Mouse (Mus musculus) lung, postnatal 0 days (tissue): ENCODE results near the gene Hist1h4i. TPM values are rescaled to one million over a fixed set of nuclear protein-coding genes. Genes with fewer than 3 reads are reported as not detected.

ENCODE experiments used
- ATAC-seq: fragments of 200-750 bp; cut with Nextera tagmentation; 2 replicates; pipeline ENCODE4 v1.8.0; 2017; ENCODE audit warnings: moderate library complexity
- DNase-seq: peaks from one replicate; pipeline ENCODE4 v3.0.0-alpha.2; 2016; ENCODE audit warnings: low spot score
- H3K27ac ChIP-seq: fragments of 300-500 bp; sonication (generic); 2 replicates; pipeline ENCODE4 v1.5.1; 2014; ENCODE audit warnings: antibody characterized with exemption, mild to moderate bottlenecking, low read length, mixed read lengths
- H3K27me3 ChIP-seq: fragments of 300-500 bp; sonication (generic); replicated peaks from 2 replicates; pipeline ENCODE4 v1.6.1; 2014; ENCODE audit warnings: low read length, mixed read lengths; ENCODE audit not compliant: insufficient read depth
- H3K36me3 ChIP-seq: fragments of 300-500 bp; sonication (generic); 2 replicates; pipeline ENCODE4 v1.6.1; 2014; ENCODE audit warnings: low read length, mixed read lengths; ENCODE audit not compliant: insufficient read depth
- H3K4me1 ChIP-seq: fragments of 300-500 bp; sonication (generic); 2 replicates; pipeline ENCODE4 v1.6.1; 2014; ENCODE audit warnings: antibody characterized with exemption, low read depth, low read length, mixed read lengths; ENCODE audit not compliant: insufficient read depth
- H3K4me2 ChIP-seq: fragments of 300-500 bp; sonication (generic); replicated peaks from 2 replicates; pipeline ENCODE4 v1.6.1; 2014; ENCODE audit warnings: low read depth, mild to moderate bottlenecking, low read length, moderate library complexity, mixed read lengths
- H3K4me3 ChIP-seq: fragments of 300-500 bp; sonication (generic); 2 replicates; pipeline ENCODE4 v1.5.1; 2014; ENCODE audit warnings: low read depth, low read length
- H3K9ac ChIP-seq: fragments of 300-500 bp; sonication (generic); replicated peaks from 2 replicates; pipeline ENCODE4 v1.6.1; 2014; ENCODE audit warnings: low read depth, mild to moderate bottlenecking
- H3K9me3 ChIP-seq: fragments of 300-500 bp; sonication (generic); 2 replicates; pipeline ENCODE4 v1.6.1; 2016; ENCODE audit warnings: low read length, mixed read lengths
- CTCF ChIP-seq: IDR thresholded peaks from 2 replicates; pipeline ENCODE4 v1.5.1; 2016; ENCODE audit warnings: antibody characterized with exemption, mild to moderate bottlenecking
- EP300 ChIP-seq: IDR thresholded peaks from 2 replicates; pipeline ENCODE4 v1.6.1; 2016; ENCODE audit warnings: antibody characterized with exemption, mild to moderate bottlenecking, control low read depth
- WGBS: fragments of 180-500 bp; shearing (Covaris S2); extraction: QIAGEN DNeasy Blood & Tissue Kit; methylation state at CpG from one replicate; pipeline ENCODE4 v1.1.7; 2014; 5-methylcytosine and 5-hydroxymethylcytosine counted together
- polyA plus RNA-seq: library from polyadenylated mRNA; unstranded; fragments of >200 nt; fragmentation: Nextera tagmentation; extraction: Ambion mirVana; gene quantifications from 2 replicates; pipeline ENCODE4 v1.2.1, GENCODE M21; 2015

The Hist1h4i gene
- polyA plus RNA-seq, 1 experiment from 2014 or later, result 4.6 TPM

DNA sequence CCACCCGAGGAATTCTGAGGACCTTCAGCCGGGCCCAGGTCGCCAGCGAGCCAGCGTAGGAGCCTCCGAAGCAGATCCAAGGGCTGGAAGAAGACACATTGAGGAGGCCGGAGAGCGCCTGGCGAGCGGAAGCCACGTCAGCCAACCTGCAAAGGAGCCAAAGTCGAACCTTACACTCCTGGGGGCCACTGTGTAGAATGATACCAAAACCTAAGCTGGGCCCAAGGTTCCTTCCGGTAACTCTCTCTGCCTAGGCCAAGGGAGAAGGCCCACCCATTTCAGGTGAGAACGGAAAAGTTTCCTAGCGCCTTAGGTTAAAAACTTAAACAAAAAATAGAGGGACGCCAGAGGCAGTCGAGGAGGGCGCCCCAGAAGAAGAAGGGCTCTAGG, 34.0 kb downstream of the Hist1h4i start:
- Histone ChIP-seq H3K27ac (no peak overlapping the region), H3K4me3 (peak overlapping the region; percentile 54), H3K27me3 (peaks cover 66% of the 10 kb centered on the region), H3K4me1 (peaks cover 4% of the 10 kb centered on the region; the same call in 1 of the 2 replicates), H3K36me3 (no peaks in the 10 kb centered on the region), H3K9ac (no peak overlapping the region), H3K9me3 (no peaks in the 10 kb centered on the region), H3K4me2 (peak overlapping the region; percentile 94)
- DNase-seq (no peak), ATAC-seq (no peak)
- TF ChIP-seq CTCF, result no peak
- TF ChIP-seq EP300, result no peak
- 6% methylated on average over 18 of the region's 18 CpGs for WGBS

DNA sequence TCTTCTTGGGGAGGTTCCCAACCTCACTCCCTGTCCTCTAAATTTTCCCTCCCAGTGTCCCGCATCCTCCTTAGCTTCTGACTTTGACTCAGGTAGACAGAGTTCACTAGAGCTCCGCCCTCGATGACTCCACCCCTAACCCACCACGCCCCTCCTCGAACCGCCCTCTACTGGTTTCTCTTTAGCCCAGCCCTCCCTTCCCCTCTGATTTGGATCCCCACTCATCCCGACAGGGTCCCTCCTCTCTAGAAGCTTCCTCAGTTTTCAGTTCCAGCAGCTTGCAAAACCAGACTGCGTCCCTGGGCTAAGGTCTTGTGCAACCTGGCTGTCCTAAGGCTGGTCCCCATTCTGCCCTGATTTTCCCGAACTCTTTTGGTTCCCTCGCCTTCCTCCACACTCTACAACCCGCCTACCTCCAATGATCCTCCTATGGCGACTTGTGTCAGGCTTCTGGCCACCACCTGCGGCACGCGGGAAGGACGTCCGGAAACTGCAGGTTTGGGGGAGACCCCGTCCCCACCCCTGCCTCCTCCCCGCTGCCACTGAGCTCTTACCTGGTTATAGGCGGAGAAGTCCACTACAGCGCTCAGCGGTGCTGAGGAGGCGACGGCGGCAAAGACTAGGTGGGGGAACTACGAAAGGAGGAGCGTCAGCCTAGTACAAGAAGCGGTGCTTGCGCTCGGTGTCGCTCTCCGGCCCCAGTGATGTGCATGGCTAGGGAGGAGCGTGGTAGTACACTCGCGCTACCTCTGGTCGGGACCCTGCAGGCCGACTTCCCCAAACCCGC, 34.6 kb downstream of the Hist1h4i start:
- WGBS, result 1% methylated on average over 37 of the region's 38 CpGs
- peak; percentile 73 for DNase-seq
- no peak for TF ChIP-seq EP300
- peak; percentile 17; the same call in 1 of the 2 replicates for TF ChIP-seq CTCF

DNA sequence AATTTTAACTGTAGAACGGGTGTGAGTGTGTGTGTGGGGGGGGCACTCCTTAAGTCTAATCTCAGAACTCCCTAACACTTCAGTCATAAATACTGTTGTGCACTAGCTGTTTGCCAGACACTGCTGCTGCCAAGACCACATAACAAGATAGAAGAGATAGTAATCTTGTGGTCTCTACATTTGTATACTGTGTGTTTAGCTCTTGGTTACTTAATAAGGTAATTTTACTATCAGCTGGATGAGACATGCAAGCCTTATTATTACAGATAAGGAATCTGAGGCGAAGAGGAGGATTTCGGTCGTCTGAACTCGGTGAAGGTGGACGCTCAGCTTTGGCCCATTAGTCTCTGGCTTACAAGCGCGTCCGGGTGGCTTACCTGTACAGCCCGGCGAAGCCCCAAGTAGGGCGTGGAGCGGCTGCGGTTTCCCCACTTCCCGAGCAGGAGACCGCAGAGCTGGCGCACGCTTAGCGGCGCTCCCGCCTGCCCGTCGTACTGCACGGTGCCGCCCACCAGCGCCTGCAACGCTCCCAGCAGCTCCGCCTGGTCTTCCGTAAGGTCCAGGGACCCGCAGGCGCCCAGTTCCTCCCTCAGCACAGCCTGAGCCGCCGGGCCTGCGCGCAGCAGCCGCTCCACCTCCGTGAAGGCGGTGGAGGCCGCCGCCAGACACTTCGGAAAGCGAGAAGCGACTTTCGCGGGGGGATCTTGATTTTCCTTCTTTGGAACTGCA, 35.4 kb downstream of the Hist1h4i start:
- TF ChIP-seq CTCF (no peak; the same call in 1 of the 2 replicates), EP300 (no peak)
- H3K4me3 ChIP-seq, result peak overlapping the region; percentile 54
- H3K27me3 ChIP-seq, result peaks cover 57% of the 10 kb centered on the region
- under 1% methylated on average over 45 of the region's 45 CpGs for WGBS
- peak overlapping the region; percentile 94 for H3K4me2 ChIP-seq
- no peaks in the 10 kb centered on the region for H3K36me3 ChIP-seq
- ATAC-seq, result peak; percentile 89
- H3K27ac ChIP-seq, result no peak overlapping the region
- H3K9me3 ChIP-seq, result no peaks in the 10 kb centered on the region
- H3K4me1 ChIP-seq, result peaks cover 4% of the 10 kb centered on the region; the same call in 1 of the 2 replicates
- H3K9ac ChIP-seq, result no peak overlapping the region
- peak; percentile 74 for DNase-seq

More for the DNA sequence above, 34.6 kb downstream of the Hist1h4i start:
- Histone ChIP-seq H3K4me3 (peak overlapping the region; percentile 54), H3K9me3 (no peaks in the 10 kb centered on the region), H3K27ac (no peak overlapping the region), H3K36me3 (no peaks in the 10 kb centered on the region), H3K27me3 (peaks cover 62% of the 10 kb centered on the region), H3K9ac (no peak overlapping the region), H3K4me1 (peaks cover 4% of the 10 kb centered on the region; the same call in 1 of the 2 replicates), H3K4me2 (peak overlapping the region; percentile 94)
- peak; percentile 87 for ATAC-seq

DNA sequence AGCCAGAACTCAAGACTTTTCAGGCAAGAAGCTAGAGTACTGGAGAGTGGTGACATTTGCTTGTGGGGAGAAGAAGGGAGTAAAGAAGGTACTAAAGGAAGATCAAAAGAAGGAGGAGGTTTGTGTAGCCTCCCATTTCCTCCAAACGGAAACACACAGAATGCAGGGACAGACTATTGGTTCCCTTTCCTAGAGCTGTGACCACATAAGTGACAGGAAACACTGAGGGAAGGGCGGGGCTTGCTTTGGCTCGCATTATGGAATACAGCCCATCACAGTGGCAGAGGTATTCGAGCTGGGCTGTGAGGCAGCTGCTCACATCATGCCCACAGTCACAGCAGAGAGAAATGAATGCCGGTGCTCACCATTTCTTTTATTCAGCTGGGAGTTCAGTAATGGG, 39.3 kb downstream of the Hist1h4i start:
- 26% methylated on average over 5 of the region's 5 CpGs for WGBS
- H3K27ac ChIP-seq, result no peak overlapping the region
- H3K4me3 ChIP-seq, result no peak overlapping the region
- H3K36me3 ChIP-seq, result no peaks in the 10 kb centered on the region
- DNase-seq, result peak; percentile 58
- TF ChIP-seq CTCF, result no peak
- TF ChIP-seq EP300, result no peak
- no peaks in the 10 kb centered on the region for H3K9me3 ChIP-seq
- H3K27me3 ChIP-seq, result peaks cover 56% of the 10 kb centered on the region
- no peak overlapping the region for H3K4me2 ChIP-seq
- no peak overlapping the region for H3K9ac ChIP-seq
- peak; percentile 42; the same call in 1 of the 2 replicates for ATAC-seq
- H3K4me1 ChIP-seq, result peaks cover 3% of the 10 kb centered on the region; the same call in 1 of the 2 replicates

DNA sequence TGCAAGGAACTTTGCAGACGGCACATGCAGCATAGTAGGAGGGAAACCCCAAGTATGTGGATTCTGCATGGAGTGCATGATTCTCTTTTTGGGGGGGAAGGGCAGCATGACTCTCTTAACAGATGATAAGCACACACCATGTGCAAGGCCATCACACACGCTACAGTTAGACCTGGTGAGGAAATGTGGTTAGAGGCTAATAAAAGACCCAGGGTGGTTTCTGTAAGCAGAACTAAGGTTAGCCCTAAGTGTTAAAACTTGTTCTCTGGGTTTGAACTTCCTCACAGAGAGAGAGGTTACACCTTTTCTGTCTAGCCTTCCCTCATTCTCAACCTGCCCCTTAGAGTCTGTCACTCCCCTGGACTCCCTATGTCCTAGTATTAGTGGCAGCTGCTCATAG, 39.8 kb downstream of the Hist1h4i start:
- Histone ChIP-seq H3K4me1 (no peaks in the 10 kb centered on the region), H3K4me2 (no peak overlapping the region)

DNA sequence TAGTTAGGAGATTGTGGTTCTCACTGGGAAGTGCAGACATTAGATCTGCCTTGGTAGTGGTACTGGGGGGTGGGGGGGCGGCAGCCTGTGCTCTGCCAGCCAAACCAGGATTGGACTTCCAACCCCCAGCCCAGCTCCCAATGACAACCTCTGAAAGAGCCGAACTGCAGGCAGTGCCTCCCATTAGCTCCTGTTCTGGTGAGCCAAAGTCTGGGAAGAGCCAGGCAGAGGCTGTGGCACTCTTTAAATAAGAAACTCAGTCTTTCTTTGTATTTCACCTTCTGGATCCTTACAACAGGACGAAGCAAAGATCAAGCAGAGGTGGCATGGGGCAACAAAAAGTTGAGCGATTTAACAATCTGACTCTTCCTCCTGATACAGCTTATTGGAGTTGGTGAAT, 42.0 kb downstream of the Hist1h4i start:
- DNase-seq (no peak), ATAC-seq (no peak)
- Histone ChIP-seq H3K36me3 (no peaks in the 10 kb centered on the region), H3K4me3 (no peak overlapping the region), H3K9ac (no peak overlapping the region), H3K27ac (no peak overlapping the region), H3K4me2 (no peak overlapping the region), H3K27me3 (peaks cover 56% of the 10 kb centered on the region), H3K9me3 (no peaks in the 10 kb centered on the region), H3K4me1 (no peaks in the 10 kb centered on the region)
- 47% methylated on average over 4 of the region's 4 CpGs for WGBS
- TF ChIP-seq CTCF (no peak), EP300 (no peak)

More for the DNA sequence above, 39.8 kb downstream of the Hist1h4i start:
- no peaks in the 10 kb centered on the region for H3K36me3 ChIP-seq
- no peak overlapping the region for H3K27ac ChIP-seq
- H3K27me3 ChIP-seq, result peaks cover 57% of the 10 kb centered on the region
- ATAC-seq (no peak), DNase-seq (no peak)
- no peaks in the 10 kb centered on the region for H3K9me3 ChIP-seq
- TF ChIP-seq EP300 (no peak), CTCF (no peak)
- no peak overlapping the region for H3K4me3 ChIP-seq
- WGBS, result 59% methylated on average over 2 of the region's 2 CpGs
- no peak overlapping the region for H3K9ac ChIP-seq
